In the genomic region with DNA sequence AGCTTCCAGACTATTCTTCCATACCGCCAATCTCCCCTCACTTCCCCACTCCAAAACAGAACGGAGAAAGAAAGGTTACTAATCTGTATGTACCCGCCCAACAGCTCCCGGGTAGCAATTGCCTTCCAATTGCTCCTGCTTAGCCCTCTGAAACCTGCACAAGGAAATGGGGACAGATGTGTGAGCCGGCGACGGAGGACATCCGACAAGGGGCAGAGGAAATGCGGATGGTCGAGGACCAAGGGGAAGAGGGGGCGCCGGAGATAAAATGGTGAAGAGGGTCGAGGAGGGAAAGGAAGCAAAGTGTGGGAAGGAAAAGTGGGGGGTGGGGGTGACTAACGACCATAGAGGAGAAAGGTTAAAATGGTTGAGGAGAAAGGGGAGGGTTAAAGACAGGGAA, we compare ENCODE assay signal across 8 mouse cellular contexts. TPM values are rescaled to one million over a fixed set of nuclear protein-coding genes. Genes with fewer than 3 reads are reported as not detected.
A peak's percentile ranks its signal among the peaks of the same experiment; 100 is the strongest.
DNase-seq lines count a peak whose midpoint lies in the region; ATAC-seq lines count a peak whose summit lies in the region.

No protein-coding gene starts in this region.

- no peaks in the 10 kb centered on the region for H3K9me3 ChIP-seq in hindbrain, embryonic 15.5 days

- ATAC-seq in frontal cortex, adult (ENCODE audit: low TSS enrichment), result peak; percentile 10; the same call in 1 of the 2 replicates
- ATAC-seq in hindbrain, embryonic 15.5 days (ENCODE audit: low FRiP score, low read depth), result peak; percentile 20; the same call in 1 of the 2 replicates
- peak; percentile 3; the same call in 1 of the 2 replicates for ATAC-seq in megakaryocyte progenitor cell, adult 5-6 weeks (replicated peaks; ENCODE audit: poor library complexity)

- peaks cover 21% of the 10 kb centered on the region for H3K4me1 ChIP-seq in hindbrain, embryonic 15.5 days (replicated peaks)

- peak overlapping the region; percentile 90 for H3K9ac ChIP-seq in hindbrain, embryonic 15.5 days

- no peaks in the 10 kb centered on the region for H3K36me3 ChIP-seq in hindbrain, embryonic 15.5 days

- H3K27ac ChIP-seq in hindbrain, embryonic 15.5 days (replicated peaks), result peak overlapping the region; percentile 88

- peak overlapping the region; percentile 60 for H3K4me2 ChIP-seq in hindbrain, embryonic 15.5 days

- H3K4me3 ChIP-seq in hindbrain, embryonic 15.5 days, result peak overlapping the region; percentile 72

- no peak for DNase-seq in frontal cortex, postnatal 14 days (ENCODE audit: low spot score in 2 of 2)
- DNase-seq in urinary bladder, postnatal 25 days (ENCODE audit: low spot score), result peak; percentile 17
- no peak for DNase-seq in urinary bladder, adult 18-20 months (ENCODE audit: low spot score in 2 of 2)
- DNase-seq in thymus, postnatal 36 days, result peak; percentile 47 to 59
- no peak for DNase-seq in urinary bladder, postnatal 4 days (ENCODE audit: low spot score in 2 of 2)

- WGBS in hindbrain, embryonic 15.5 days, result 1% methylated on average over 14 of the region's 14 CpGs

- H3K27me3 ChIP-seq in hindbrain, embryonic 15.5 days, result no peaks in the 10 kb centered on the region

RNA-seq across cellular contexts. Expression of a gene that starts 0.6 kb away (rescaled TPM):
- polyA plus RNA-seq in hindbrain, embryonic 15.5 days (2015; fragmentation: Nextera tagmentation; extraction: Ambion mirVana), result 31.5 and 32.4 TPM in 2 replicates
- total RNA-seq in megakaryocyte progenitor cell, adult 5-6 weeks (2015), result 14.7 and 18.4 TPM in 2 replicates
- 19.2 and 21.5 TPM in 2 replicates for total RNA-seq in megakaryocyte progenitor cell, adult 5-6 weeks (2017)

RNA-seq across cellular contexts. Expression of a gene that starts 27.7 kb away (rescaled TPM):
- 45.1 and 52.5 TPM in 2 replicates for polyA plus RNA-seq in hindbrain, embryonic 15.5 days (2015; fragmentation: Nextera tagmentation; extraction: Ambion mirVana)
- total RNA-seq in megakaryocyte progenitor cell, adult 5-6 weeks (2015), result 14.5 and 19.2 TPM in 2 replicates
- total RNA-seq in megakaryocyte progenitor cell, adult 5-6 weeks (2017), result 6.4 and 11.8 TPM in 2 replicates

Comparison
In these comparisons a context has a peak if more than half of its experiments do, and no peak if none do; other contexts are left out.
1. DNase-seq: peak in urinary bladder, postnatal 25 days (single experiment) and thymus, postnatal 36 days (2 of 2); none in frontal cortex, postnatal 14 days (0 of 2), urinary bladder, adult 18-20 months (0 of 2) and urinary bladder, postnatal 4 days (0 of 2).
2. Peak in every context shown above with its lines, with median percentiles within 50 percentile points of each other: ATAC-seq.